Mouse (Mus musculus): ENCODE results near the gene Tap2. TPM values are rescaled to one million over a fixed set of nuclear protein-coding genes. Genes with fewer than 3 reads are reported as not detected.

Gene Tap2
- polyA plus RNA-seq, 1 experiment from 2014 or later: 1.3 TPM

- WGBS: 67% methylated on average over 13 of the region's 13 CpGs
- ATAC-seq (ENCODE audit: insufficient number of reproducible peaks, insufficient read depth, low FRiP score, low TSS enrichment): no peak
- Histone ChIP-seq H3K27me3 (peaks cover 18% of the 10 kb centered on the region; the same call in 1 of the 2 replicates), H3K9me3 (peaks cover 7% of the 10 kb centered on the region; the same call in 1 of the 2 replicates), H3K4me3 (no peak overlapping the region), H3K27ac (no peak overlapping the region), H3K36me3 (no peaks in the 10 kb centered on the region), H3K4me2 (replicated peaks) (no peak overlapping the region), H3K4me1 (no peaks in the 10 kb centered on the region), H3K9ac (no peak overlapping the region)
These were observed 23.1 kb upstream of the Tap2 start for GRCm38 (mm10) chr17:34179913-34180859.

- ATAC-seq (ENCODE audit: insufficient number of reproducible peaks, insufficient read depth, low FRiP score, low TSS enrichment): no peak
These were observed 19.6 kb upstream of the Tap2 start for GRCm38 (mm10) chr17:34183564-34184219.

GRCm38 (mm10) chr17:34185526-34185925, 17.8 kb upstream of the Tap2 start:
- WGBS: 85% methylated on average over 9 of the region's 9 CpGs
- Histone ChIP-seq H3K36me3 (no peaks in the 10 kb centered on the region), H3K4me1 (peaks cover 14% of the 10 kb centered on the region; the same call in 1 of the 2 replicates)

More at GRCm38 (mm10) chr17:34183564-34184219, 19.6 kb upstream of the Tap2 start:
- 80% methylated on average over 15 of the region's 15 CpGs for WGBS
- H3K4me2 ChIP-seq (replicated peaks): no peak overlapping the region
- no peak overlapping the region for H3K9ac ChIP-seq
- no peaks in the 10 kb centered on the region for H3K36me3 ChIP-seq
- peaks cover 14% of the 10 kb centered on the region; the same call in 1 of the 2 replicates for H3K4me1 ChIP-seq
- H3K4me3 ChIP-seq: no peak overlapping the region
- no peaks in the 10 kb centered on the region for H3K9me3 ChIP-seq
- H3K27ac ChIP-seq: no peak overlapping the region
- H3K27me3 ChIP-seq: peaks cover 44% of the 10 kb centered on the region

GRCm38 (mm10) chr17:34186885-34187260, 16.5 kb upstream of the Tap2 start:
- Histone ChIP-seq H3K4me3 (peak overlapping the region; percentile 47), H3K36me3 (no peaks in the 10 kb centered on the region), H3K27ac (no peak overlapping the region), H3K4me1 (peaks cover 14% of the 10 kb centered on the region; the same call in 1 of the 2 replicates), H3K27me3 (peaks cover 73% of the 10 kb centered on the region), H3K9ac (peak overlapping the region; percentile 39; the same call in 1 of the 2 replicates), H3K4me2 (replicated peaks) (peak overlapping the region; percentile 86), H3K9me3 (no peaks in the 10 kb centered on the region)
- WGBS: 3% methylated on average over 14 of the region's 14 CpGs
- no peak; the same call in 1 of the 2 replicates for ATAC-seq (ENCODE audit: insufficient number of reproducible peaks, insufficient read depth, low FRiP score, low TSS enrichment)

More at GRCm38 (mm10) chr17:34185526-34185925, 17.8 kb upstream of the Tap2 start:
- Histone ChIP-seq H3K9me3 (no peaks in the 10 kb centered on the region), H3K4me2 (replicated peaks) (no peak overlapping the region), H3K9ac (no peak overlapping the region), H3K27me3 (peaks cover 60% of the 10 kb centered on the region), H3K4me3 (no peak overlapping the region), H3K27ac (no peak overlapping the region)
- ATAC-seq (ENCODE audit: insufficient number of reproducible peaks, insufficient read depth, low FRiP score, low TSS enrichment): no peak

GRCm38 (mm10) chr17:34187261-34187916, 15.9 kb upstream of the Tap2 start, which contains the start of the genes Tap1 and Psmb9:
Tap1 (plus strand) TSS chr17:34187553.
Psmb9 (minus strand) TSS chr17:34187764.
- H3K4me3 ChIP-seq: peak within 1 kb of the TSS; percentile 47
- WGBS: under 1% methylated on average over 46 of the region's 46 CpGs
- no peaks in the 10 kb centered on the region for H3K9me3 ChIP-seq
- H3K4me1 ChIP-seq: peaks cover 14% of the 10 kb centered on the region; the same call in 1 of the 2 replicates
- H3K27me3 ChIP-seq: peaks cover 78% of the 10 kb centered on the region
- H3K36me3 ChIP-seq: no peaks in the 10 kb centered on the region
- peak within 1 kb of the TSS; percentile 63 for H3K9ac ChIP-seq
- ATAC-seq (ENCODE audit: insufficient number of reproducible peaks, insufficient read depth, low FRiP score, low TSS enrichment): peak; percentile 94
- no peak within 1 kb of the TSS; the same call in 1 of the 2 replicates for H3K27ac ChIP-seq
- H3K4me2 ChIP-seq (replicated peaks): peak within 1 kb of the TSS; percentile 86

- WGBS: 3% methylated on average over 20 of the region's 20 CpGs
- peaks cover 14% of the 10 kb centered on the region; the same call in 1 of the 2 replicates for H3K4me1 ChIP-seq
- ATAC-seq (ENCODE audit: insufficient number of reproducible peaks, insufficient read depth, low FRiP score, low TSS enrichment): peak; percentile 17; the same call in 1 of the 2 replicates
- peaks cover 78% of the 10 kb centered on the region for H3K27me3 ChIP-seq
- no peaks in the 10 kb centered on the region for H3K36me3 ChIP-seq
- no peak overlapping the region for H3K27ac ChIP-seq
- H3K4me3 ChIP-seq: peak overlapping the region; percentile 47
- H3K4me2 ChIP-seq (replicated peaks): peak overlapping the region; percentile 86
- peak overlapping the region; percentile 63 for H3K9ac ChIP-seq
- no peaks in the 10 kb centered on the region for H3K9me3 ChIP-seq
These were observed 15.3 kb upstream of the Tap2 start for GRCm38 (mm10) chr17:34188010-34188409.

GRCm38 (mm10) chr17:34188986-34189385, 14.3 kb upstream of the Tap2 start:
- Histone ChIP-seq H3K27me3 (peaks cover 79% of the 10 kb centered on the region), H3K27ac (no peak overlapping the region)
- WGBS: 62% methylated on average over 6 of the region's 6 CpGs

GRCm38 (mm10) chr17:34192852-34193251, 10.5 kb upstream of the Tap2 start:
- no peak overlapping the region for H3K9ac ChIP-seq
- H3K9me3 ChIP-seq: no peaks in the 10 kb centered on the region
- H3K27ac ChIP-seq: no peak overlapping the region
- 22% methylated on average over 16 of the region's 16 CpGs for WGBS
- no peak for ATAC-seq (ENCODE audit: insufficient number of reproducible peaks, insufficient read depth, low FRiP score, low TSS enrichment)
- no peaks in the 10 kb centered on the region for H3K36me3 ChIP-seq
- peaks cover 8% of the 10 kb centered on the region; the same call in 1 of the 2 replicates for H3K4me1 ChIP-seq
- H3K4me2 ChIP-seq (replicated peaks): 0 out of 2 replicates have a peak overlapping the region, but pooled peaks have one; percentile 2
- H3K4me3 ChIP-seq: no peak overlapping the region
- H3K27me3 ChIP-seq: peaks cover 95% of the 10 kb centered on the region

More at GRCm38 (mm10) chr17:34188986-34189385, 14.3 kb upstream of the Tap2 start:
- Histone ChIP-seq H3K36me3 (no peaks in the 10 kb centered on the region), H3K4me1 (peaks cover 14% of the 10 kb centered on the region; the same call in 1 of the 2 replicates), H3K9me3 (no peaks in the 10 kb centered on the region), H3K4me2 (replicated peaks) (no peak overlapping the region), H3K9ac (no peak overlapping the region), H3K4me3 (no peak overlapping the region)
- no peak for ATAC-seq (ENCODE audit: insufficient number of reproducible peaks, insufficient read depth, low FRiP score, low TSS enrichment)

GRCm38 (mm10) chr17:34193468-34193867, 9.9 kb upstream of the Tap2 start:
- H3K36me3 ChIP-seq: no peaks in the 10 kb centered on the region
- H3K9ac ChIP-seq: no peak overlapping the region
- ATAC-seq (ENCODE audit: insufficient number of reproducible peaks, insufficient read depth, low FRiP score, low TSS enrichment): no peak
- no peak overlapping the region for H3K4me2 ChIP-seq (replicated peaks)
- WGBS: 55% methylated on average over 8 of the region's 8 CpGs
- H3K27ac ChIP-seq: no peak overlapping the region
- peaks cover 9% of the 10 kb centered on the region for H3K4me1 ChIP-seq
- no peaks in the 10 kb centered on the region for H3K9me3 ChIP-seq
- H3K27me3 ChIP-seq: peaks cover 96% of the 10 kb centered on the region
- no peak overlapping the region for H3K4me3 ChIP-seq

GRCm38 (mm10) chr17:34194723-34195122, 8.6 kb upstream of the Tap2 start:
- H3K4me1 ChIP-seq: peaks cover 9% of the 10 kb centered on the region
- WGBS: 95% methylated on average over 4 of the region's 4 CpGs
- H3K4me3 ChIP-seq: no peak overlapping the region
- no peak overlapping the region for H3K4me2 ChIP-seq (replicated peaks)
- no peaks in the 10 kb centered on the region for H3K36me3 ChIP-seq
- no peak overlapping the region for H3K27ac ChIP-seq
- H3K9me3 ChIP-seq: no peaks in the 10 kb centered on the region
- H3K9ac ChIP-seq: no peak overlapping the region
- no peak for ATAC-seq (ENCODE audit: insufficient number of reproducible peaks, insufficient read depth, low FRiP score, low TSS enrichment)
- peaks cover 97% of the 10 kb centered on the region for H3K27me3 ChIP-seq

- H3K27me3 ChIP-seq: peaks cover 96% of the 10 kb centered on the region
- no peak for ATAC-seq (ENCODE audit: insufficient number of reproducible peaks, insufficient read depth, low FRiP score, low TSS enrichment)
- H3K4me2 ChIP-seq (replicated peaks): no peak overlapping the region
- H3K36me3 ChIP-seq: no peaks in the 10 kb centered on the region
- H3K27ac ChIP-seq: no peak overlapping the region
- H3K9ac ChIP-seq: no peak overlapping the region
- no peak overlapping the region for H3K4me3 ChIP-seq
- 29% methylated on average over 12 of the region's 12 CpGs for WGBS
- H3K4me1 ChIP-seq: peaks cover 9% of the 10 kb centered on the region
- no peaks in the 10 kb centered on the region for H3K9me3 ChIP-seq
These were observed 6.8 kb upstream of the Tap2 start for GRCm38 (mm10) chr17:34196491-34196890.
